Mouse (Mus musculus) MEL (cell line): ENCODE results near the gene Slc16a12. TPM values are rescaled to one million over a fixed set of nuclear protein-coding genes. Genes with fewer than 3 reads are reported as not detected.

Experiments used
- DNase-seq: peaks from one replicate; pipeline ENCODE4 v3.0.0; 2011; ENCODE audit warnings: low read depth, low spot score
- H3K27ac ChIP-seq: 2 replicates; pipeline ENCODE4 v1.5.1; 2012; ENCODE audit warnings: low read depth, mild to moderate bottlenecking, control low read depth, low read length, moderate library complexity; ENCODE audit not compliant: control insufficient read depth
- H3K27me3 ChIP-seq, 2 experiments: fragments of 150-350 bp in 1 of 2; sonication (generic) in 1 of 2; 2 replicates each; pipeline ENCODE4 v1.6.1; 2012; ENCODE audit warnings: low read length in 2 of 2, mild to moderate bottlenecking in 2 of 2, improper control_type of control experiment in 1 of 2, moderate library complexity in 1 of 2; ENCODE audit not compliant: insufficient read depth in 2 of 2, control insufficient read depth in 1 of 2
- H3K36me3 ChIP-seq, 2 experiments: 2 replicates each; pipeline ENCODE4 v1.6.1; 2012 to 2014; ENCODE audit warnings: low read length in 2 of 2, improper control_type of control experiment in 1 of 2, inconsistent platforms in 1 of 2, mild to moderate bottlenecking in 1 of 2; ENCODE audit not compliant: insufficient read depth in 2 of 2, control insufficient read depth in 1 of 2
- H3K4me1 ChIP-seq, 2 experiments: fragments of 150-350 bp in 1 of 2; sonication (generic) in 1 of 2; 2 replicates each; pipeline ENCODE4 v1.6.1; 2012; ENCODE audit warnings: low read length in 2 of 2, improper control_type of control experiment in 1 of 2, mild to moderate bottlenecking in 1 of 2; ENCODE audit not compliant: insufficient read depth in 2 of 2, control insufficient read depth in 1 of 2
- H3K4me3 ChIP-seq, 2 experiments: fragments of 150-350 bp in 1 of 2; sonication (generic) in 1 of 2; 2 replicates each; pipeline ENCODE4 v1.5.1; 2012; ENCODE audit warnings: low read depth in 2 of 2, low read length in 2 of 2, mild to moderate bottlenecking in 2 of 2, moderate library complexity in 2 of 2, control low read depth in 1 of 2, improper control_type of control experiment in 1 of 2; ENCODE audit not compliant: control insufficient read depth in 1 of 2, insufficient read depth in 1 of 2
- H3K79me2 ChIP-seq: 2 replicates; pipeline ENCODE4 v1.6.1; 2012; ENCODE audit warnings: mild to moderate bottlenecking, low read length, moderate library complexity; ENCODE audit not compliant: control insufficient read depth, poor library complexity, insufficient read depth
- H3K9ac ChIP-seq: 2 replicates; pipeline ENCODE4 v1.6.1; 2012; ENCODE audit warnings: low read depth, mild to moderate bottlenecking, control low read depth, low read length, moderate library complexity; ENCODE audit not compliant: control insufficient read depth, poor library complexity, severe bottlenecking
- H3K9me3 ChIP-seq: fragments of 150-350 bp; sonication (generic); replicated peaks from 2 replicates; pipeline ENCODE4 v1.6.1; 2012; ENCODE audit warnings: mild to moderate bottlenecking, low read length, improper control_type of control experiment, moderate library complexity; ENCODE audit not compliant: insufficient read depth
- CHD1 ChIP-seq: IDR thresholded peaks from 2 replicates; pipeline ENCODE4 v1.6.1; 2012; ENCODE audit warnings: low read depth, mild to moderate bottlenecking, inconsistent platforms, low read length, improper control_type of control experiment
- E2F4 ChIP-seq: IDR thresholded peaks from 2 replicates; pipeline ENCODE4 v1.6.1; 2011; ENCODE audit warnings: low read depth, low read length, improper control_type of control experiment, borderline replicate concordance
- ETS1 ChIP-seq: IDR thresholded peaks from 2 replicates; pipeline ENCODE4 v1.6.1; 2012; ENCODE audit warnings: low read depth, mild to moderate bottlenecking, inconsistent platforms, low read length, improper control_type of control experiment, moderate library complexity
- GATA1 ChIP-seq: IDR thresholded peaks from 2 replicates; pipeline ENCODE4 v1.6.1; 2011; ENCODE audit warnings: low read depth, low read length, improper control_type of control experiment
- KAT2A ChIP-seq: conservative IDR thresholded peaks from 2 replicates; pipeline ENCODE4 v1.6.1; 2012; ENCODE audit warnings: low read depth, low read length, improper control_type of control experiment, inconsistent platforms
- MAFK ChIP-seq: IDR thresholded peaks from 2 replicates; pipeline ENCODE4 v1.6.1; 2011; ENCODE audit warnings: low read depth, mild to moderate bottlenecking, low read length, improper control_type of control experiment, borderline replicate concordance
- MAZ ChIP-seq: IDR thresholded peaks from 2 replicates; pipeline ENCODE4 v1.6.1; 2012; ENCODE audit warnings: low read depth, mild to moderate bottlenecking, inconsistent platforms, low read length, improper control_type of control experiment
- MXI1 ChIP-seq: IDR thresholded peaks from 2 replicates; pipeline ENCODE4 v1.6.1; 2011; ENCODE audit warnings: mild to moderate bottlenecking, low read depth, low read length, improper control_type of control experiment
- MYB ChIP-seq: IDR thresholded peaks from 2 replicates; pipeline ENCODE4 v1.6.1; 2011; ENCODE audit warnings: mild to moderate bottlenecking, low read depth, low read length, improper control_type of control experiment
- NRF1 ChIP-seq: IDR thresholded peaks from 2 replicates; pipeline ENCODE4 v1.6.1; 2014; ENCODE audit warnings: low read depth, mild to moderate bottlenecking, inconsistent platforms, low read length, improper control_type of control experiment, moderate library complexity; ENCODE audit not compliant: poor library complexity, insufficient read depth, severe bottlenecking
- RAD21 ChIP-seq: IDR thresholded peaks from 2 replicates; pipeline ENCODE4 v1.6.1; 2011; ENCODE audit warnings: mild to moderate bottlenecking, low read depth, low read length, improper control_type of control experiment
- SIN3A ChIP-seq: IDR thresholded peaks from 2 replicates; pipeline ENCODE4 v1.6.1; 2012; ENCODE audit warnings: low read length, improper control_type of control experiment, inconsistent platforms
- TAL1 ChIP-seq: IDR thresholded peaks from 2 replicates; pipeline ENCODE4 v1.6.1; 2012; ENCODE audit warnings: mild to moderate bottlenecking, inconsistent platforms, low read length, moderate library complexity, mixed read lengths
- USF2 ChIP-seq, 2 experiments: IDR thresholded peaks; 2 replicates each; pipeline ENCODE4 v1.6.1; 2011 to 2012; ENCODE audit warnings: improper control_type of control experiment in 2 of 2, low read length in 2 of 2, borderline replicate concordance in 1 of 2, inconsistent platforms in 1 of 2, low read depth in 1 of 2, mild to moderate bottlenecking in 1 of 2; ENCODE audit not compliant: insufficient read depth in 1 of 2
- ZKSCAN1 ChIP-seq: IDR thresholded peaks from 2 replicates; pipeline ENCODE4 v1.6.1; 2012; ENCODE audit warnings: low read depth, mild to moderate bottlenecking, inconsistent platforms, low read length, improper control_type of control experiment, moderate library complexity
- polyA plus RNA-seq, 2 experiments: library from polyadenylated mRNA; stranded (reverse) in 1 of 2; unstranded in 1 of 2; fragments of >175 nt in 1 of 2; fragments of >200 nt in 1 of 2; gene quantifications; 2 replicates each; pipeline versions ENCODE4 v1.2.1 to v1.2.4; 2012; ENCODE audit warnings: low replicate concordance in 2 of 2, low read depth in 1 of 2; ENCODE audit not compliant: insufficient read length in 2 of 2, insufficient read depth in 1 of 2, missing spikeins in 1 of 2
- total RNA-seq: library from RNA; depleted of rRNA; stranded (reverse); fragments of 300-350 nt; gene quantifications from 2 replicates; pipeline ENCODE4 v1.2.3, GENCODE M21; 2012

Gene Slc16a12
- total and polyA plus RNA-seq, 3 experiments = 0.06 TPM; not detected in 2

- Histone ChIP-seq H3K4me3 (no peak overlapping the region), H3K36me3 (no peaks in the 10 kb centered on the region), H3K27ac (no peak overlapping the region), H3K27me3 (peaks cover 0 to 2% of the 10 kb centered on the region in 2 experiments; a peak in 2 of 4 replicates), H3K9me3 (no peaks in the 10 kb centered on the region), H3K79me2 (no peaks in the 10 kb centered on the region), H3K4me1 (no peaks in the 10 kb centered on the region), H3K9ac (no peak overlapping the region)
- TF ChIP-seq MAZ (no peak), ETS1 (no peak), TAL1 (no peak), CHD1 (no peak), E2F4 (no peak)
- DNase-seq = no peak
These were observed 104.5 kb downstream of the Slc16a12 start for GRCm38 (mm10) chr19:34642616-34643015.

DNA sequence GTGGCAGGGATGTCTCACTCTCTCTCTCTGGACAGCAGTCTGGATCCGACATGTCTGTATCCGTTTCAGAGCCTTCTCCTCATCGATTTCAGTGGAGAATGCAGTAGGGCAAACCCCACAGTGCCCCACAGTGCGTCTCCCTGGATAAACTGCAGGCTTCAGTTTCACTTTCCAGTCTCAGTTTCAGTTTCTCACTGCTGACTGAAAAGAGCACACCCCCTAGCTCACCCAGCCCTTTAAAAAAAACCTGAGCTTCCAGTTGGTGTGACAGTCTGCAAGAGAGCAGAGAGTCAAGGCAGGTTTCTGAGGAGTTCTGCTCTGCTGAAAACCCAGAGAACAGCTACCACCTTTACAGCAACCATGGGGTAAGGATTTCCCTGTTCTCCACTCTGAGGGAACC lies 106.5 kb downstream of the Slc16a12 start, which contains the start of the genes Ifit1bl2 and Ifit1:
Ifit1bl2 (minus strand) TSS at position 121 of the 400 bp plus-strand sequence.
Ifit1 (plus strand) TSS at position 249 of the 400 bp plus-strand sequence.
- Histone ChIP-seq H3K27me3 (no peaks in the 10 kb centered on the region; a peak in 2 of 4 replicates), H3K36me3 (no peaks in the 10 kb centered on the region), H3K4me3 (peak within 1 kb of the TSS in 1 of 2 experiments; percentile 37; a peak in 1 of 4 replicates), H3K9ac (no peak within 1 kb of the TSS), H3K79me2 (no peaks in the 10 kb centered on the region), H3K9me3 (no peaks in the 10 kb centered on the region), H3K4me1 (no peaks in the 10 kb centered on the region), H3K27ac (no peak within 1 kb of the TSS)
- TF ChIP-seq NRF1 = no peak
- no peak for TF ChIP-seq MXI1
- TF ChIP-seq MAFK = no peak
- no peak for TF ChIP-seq RAD21
- no peak for TF ChIP-seq MAZ
- TF ChIP-seq USF2 (IDR thresholded peaks at IDR 0.05; ENCODE audit: borderline replicate concordance in 1 of 2, insufficient read depth in 1 of 2, low read depth in 1 of 2, low read length in 2 of 2) = no peak
- no peak for TF ChIP-seq ETS1
- no peak for TF ChIP-seq ZKSCAN1
- TF ChIP-seq MYB = no peak
- TF ChIP-seq KAT2A = no peak
- no peak for TF ChIP-seq SIN3A
- no peak for TF ChIP-seq GATA1
- no peak for TF ChIP-seq TAL1
- no peak for TF ChIP-seq CHD1
- no peak for DNase-seq
